ENCODE assay signal across 10 mouse cellular contexts in genomic region chr3:104777342-104777741, GRCm38 (mm10). TPM values are rescaled to one million over a fixed set of nuclear protein-coding genes. Genes with fewer than 3 reads are reported as not detected.
A peak's percentile ranks its signal among the peaks of the same experiment; 100 is the strongest.
DNase-seq lines count a peak whose midpoint lies in the region; ATAC-seq and TF ChIP-seq lines count a peak whose summit lies in the region.
"Had no signal": no experiment of that assay in that cellular context is flagged by ENCODE, and none has a peak within 500 bp of the region (broad histone marks: within the 10 kb centered on the region; RNA-seq: fewer than 3 reads in every experiment).

No protein-coding gene starts in this region.

- no peaks in the 10 kb centered on the region for H3K36me3 ChIP-seq in kidney, adult 2 months (ENCODE audit: control insufficient read depth, insufficient read depth, low read length)
- H3K36me3 ChIP-seq in heart, postnatal 0 days (replicated peaks; ENCODE audit: control insufficient read depth, insufficient read depth, low read length): no peaks in the 10 kb centered on the region
- H3K36me3 ChIP-seq in limb, embryonic 15.5 days: no peaks in the 10 kb centered on the region

- peak overlapping the region; percentile 49; the same call in 1 of the 2 replicates for H3K9ac ChIP-seq in heart, postnatal 0 days (replicated peaks; ENCODE audit: low read depth, low read length)
- peak overlapping the region; percentile 31; the same call in 1 of the 2 replicates for H3K9ac ChIP-seq in limb, embryonic 15.5 days

- TF ChIP-seq CTCF in kidney, adult 2 months (conservative IDR thresholded peaks at IDR 0.05; ENCODE audit: insufficient read depth, insufficient read length, low read depth, low read length): no peak
- peak; percentile 48 for TF ChIP-seq CTCF in heart, postnatal 0 days (IDR thresholded peaks at IDR 0.05; ENCODE audit: low read depth)

- 3% methylated on average over 20 of the region's 20 CpGs for WGBS in kidney, adult 2 months
- WGBS in heart, postnatal 0 days: 3% methylated on average over 20 of the region's 20 CpGs
- WGBS in limb, embryonic 15.5 days: under 1% methylated on average over 20 of the region's 20 CpGs

- H3K9me3 ChIP-seq in heart, postnatal 0 days (replicated peaks; ENCODE audit: control insufficient read depth, low read length): no peaks in the 10 kb centered on the region
- H3K9me3 ChIP-seq in limb, embryonic 15.5 days: no peaks in the 10 kb centered on the region

- peaks cover 14% of the 10 kb centered on the region for H3K4me1 ChIP-seq in kidney, adult 2 months (ENCODE audit: control insufficient read depth, insufficient read depth, low read length)
- H3K4me1 ChIP-seq in heart, postnatal 0 days (ENCODE audit: control insufficient read depth, insufficient read depth): peaks cover 11% of the 10 kb centered on the region
- peaks cover 33% of the 10 kb centered on the region for H3K4me1 ChIP-seq in limb, embryonic 15.5 days

- TF ChIP-seq EP300 in heart, postnatal 0 days (IDR thresholded peaks at IDR 0.05; ENCODE audit: low read depth): no peak

- H3K27ac ChIP-seq in kidney, adult 2 months (ENCODE audit: insufficient read depth, low read depth, low read length): no peak overlapping the region
- H3K27ac ChIP-seq in heart, postnatal 0 days (ENCODE audit: low read depth): no peak overlapping the region
- no peak overlapping the region for H3K27ac ChIP-seq in limb, embryonic 15.5 days

- H3K4me2 ChIP-seq in heart, postnatal 0 days (ENCODE audit: low read depth, low read length): peak overlapping the region; percentile 72
- peak overlapping the region; percentile 72 for H3K4me2 ChIP-seq in limb, embryonic 15.5 days

- no peak for DNase-seq in kidney, adult 2 months
- no peak for DNase-seq in kidney, adult 9 months
- DNase-seq in heart, postnatal 0 days (ENCODE audit: low spot score): peak; percentile 54
- DNase-seq in retina, postnatal 1 day: peak; percentile 71
- DNase-seq in adrenal gland, adult 2 months: no peak
- no peak for DNase-seq in gastrocnemius, postnatal 4 days (ENCODE audit: low spot score in 2 of 2)

- 0 out of 2 replicates have a peak overlapping the region, but pooled peaks have one; percentile 1 for H3K4me3 ChIP-seq in kidney, adult 2 months (ENCODE audit: insufficient read depth, low read depth, low read length)
- H3K4me3 ChIP-seq in heart, postnatal 0 days (ENCODE audit: low read depth, low read length): peak overlapping the region; percentile 47
- peak overlapping the region; percentile 39 for H3K4me3 ChIP-seq in limb, embryonic 15.5 days

- no peaks in the 10 kb centered on the region for H3K27me3 ChIP-seq in kidney, adult 2 months (replicated peaks; ENCODE audit: control insufficient read depth, insufficient read depth, low read length)
- peaks cover 16% of the 10 kb centered on the region for H3K27me3 ChIP-seq in heart, postnatal 0 days (ENCODE audit: control insufficient read depth, insufficient read depth, low read length)
- peaks cover 62% of the 10 kb centered on the region for H3K27me3 ChIP-seq in limb, embryonic 15.5 days
- H3K27me3 ChIP-seq: Patski had no signal

- ATAC-seq in activated CD4-positive, CD25-positive, alpha-beta regulatory T cell, adult 4 months: peak; percentile 36
- no peak for ATAC-seq in heart, postnatal 0 days (ENCODE audit: insufficient read depth, low read depth)
- no peak for ATAC-seq in limb, embryonic 15.5 days (ENCODE audit: insufficient number of reproducible peaks, low FRiP score, low TSS enrichment, low read depth)
- ATAC-seq: Patski had no signal

- no peak for TF ChIP-seq POLR2A in kidney, adult 2 months (IDR thresholded peaks at IDR 0.05; ENCODE audit: low read depth, low read length)

RNA-seq across cellular contexts. Expression of gene Ppm1j, which starts 3.5 kb away (rescaled TPM):
- polyA plus RNA-seq in kidney, adult 2 months (2012; rRNA removed): 3.4 and 4.0 TPM in 2 replicates
- 10 to 100 TPM; 24.1 to 28.0 TPM for polyA plus RNA-seq in activated CD4-positive, CD25-positive, alpha-beta regulatory T cell, adult 4 months (2017; shearing (Covaris generic))
- 49.4 and 84.0 TPM in 2 replicates for total RNA-seq in heart, postnatal 0 days (2014; rRNA removed; ENCODE audit: low replicate concordance)
- polyA plus RNA-seq in heart, postnatal 0 days (2015; fragmentation: Nextera tagmentation; extraction: Ambion mirVana): 59.0 and 67.8 TPM in 2 replicates
- 4.6 and 5.5 TPM in 2 replicates for polyA plus RNA-seq in limb, embryonic 15.5 days (2015; fragmentation: Nextera tagmentation; extraction: Ambion mirVana)
- total RNA-seq in adrenal gland, adult 2 months (2021): 10 to 100 TPM in 1 of 2 experiments, 1 to 10 TPM in 1; 5.0 to 13.1 TPM
- polyA plus RNA-seq in adrenal gland, adult 2 months (2012; rRNA removed): 11.6 and 12.2 TPM in 2 replicates
- total RNA-seq in gastrocnemius, postnatal 4 days (2021): 10 to 100 TPM; 19.0 to 26.8 TPM

RNA-seq across cellular contexts. Expression of gene Fam19a3, which starts 4.3 kb away (rescaled TPM):
- 0.35 and 0.45 TPM in 2 replicates for polyA plus RNA-seq in kidney, adult 2 months (2012; rRNA removed)
- polyA plus RNA-seq in activated CD4-positive, CD25-positive, alpha-beta regulatory T cell, adult 4 months (2017; shearing (Covaris generic)): 1 to 10 TPM in 1 of 2 experiments, under 1 TPM in 1; 0.83 to 1.4 TPM
- 0.77 and 1.1 TPM in 2 replicates for total RNA-seq in heart, postnatal 0 days (2014; rRNA removed; ENCODE audit: low replicate concordance)
- polyA plus RNA-seq in heart, postnatal 0 days (2015; fragmentation: Nextera tagmentation; extraction: Ambion mirVana): 1.1 TPM in 2 replicates
- 0.15 and 0.20 TPM in 2 replicates for polyA plus RNA-seq in limb, embryonic 15.5 days (2015; fragmentation: Nextera tagmentation; extraction: Ambion mirVana)
- total RNA-seq in adrenal gland, adult 2 months (2021): 1 to 10 TPM in 1 of 2 experiments, under 1 TPM in 1; 0.43 to 1.3 TPM
- polyA plus RNA-seq in adrenal gland, adult 2 months (2012; rRNA removed): 0.46 and 2.1 TPM in 2 replicates
- 1 to 10 TPM; 3.2 to 3.5 TPM for total RNA-seq in gastrocnemius, postnatal 4 days (2021)
- total RNA-seq: left cerebral cortex, postnatal 14 days had no signal

RNA-seq across cellular contexts. Expression of gene Rhoc, which starts 10.8 kb away (rescaled TPM):
- 75.7 and 87.2 TPM in 2 replicates for polyA plus RNA-seq in kidney, adult 2 months (2012; rRNA removed)
- polyA plus RNA-seq in activated CD4-positive, CD25-positive, alpha-beta regulatory T cell, adult 4 months (2017; shearing (Covaris generic)): 1 to 10 TPM; 7.3 to 9.9 TPM
- total RNA-seq in heart, postnatal 0 days (2014; rRNA removed; ENCODE audit: low replicate concordance): 165 and 170 TPM in 2 replicates
- polyA plus RNA-seq in heart, postnatal 0 days (2015; fragmentation: Nextera tagmentation; extraction: Ambion mirVana): 165 and 170 TPM in 2 replicates
- polyA plus RNA-seq in limb, embryonic 15.5 days (2015; fragmentation: Nextera tagmentation; extraction: Ambion mirVana): 193 and 202 TPM in 2 replicates
- total RNA-seq in adrenal gland, adult 2 months (2021): 100 to 1,000 TPM; 128 to 132 TPM
- polyA plus RNA-seq in adrenal gland, adult 2 months (2012; rRNA removed): 61.3 and 69.7 TPM in 2 replicates
- 100 to 1,000 TPM; 169 to 187 TPM for total RNA-seq in gastrocnemius, postnatal 4 days (2021)

RNA-seq across cellular contexts. Expression of gene Mov10, which starts 41.0 kb away (rescaled TPM):
- polyA plus RNA-seq in kidney, adult 2 months (2012; rRNA removed): 14.1 and 14.2 TPM in 2 replicates
- polyA plus RNA-seq in activated CD4-positive, CD25-positive, alpha-beta regulatory T cell, adult 4 months (2017; shearing (Covaris generic)): 10 to 100 TPM; 16.2 to 34.8 TPM
- 19.9 and 20.2 TPM in 2 replicates for total RNA-seq in heart, postnatal 0 days (2014; rRNA removed; ENCODE audit: low replicate concordance)
- polyA plus RNA-seq in heart, postnatal 0 days (2015; fragmentation: Nextera tagmentation; extraction: Ambion mirVana): 13.2 and 14.0 TPM in 2 replicates
- 48.7 and 50.7 TPM in 2 replicates for polyA plus RNA-seq in limb, embryonic 15.5 days (2015; fragmentation: Nextera tagmentation; extraction: Ambion mirVana)
- 10 to 100 TPM; 16.7 to 18.9 TPM for total RNA-seq in adrenal gland, adult 2 months (2021)
- 13.2 and 15.3 TPM in 2 replicates for polyA plus RNA-seq in adrenal gland, adult 2 months (2012; rRNA removed)
- total RNA-seq in gastrocnemius, postnatal 4 days (2021): 10 to 100 TPM; 17.0 to 18.9 TPM

Comparison
In these comparisons a context has a peak if more than half of its experiments do, and no peak if none do; other contexts are left out.
1. DNase-seq: peak in heart, postnatal 0 days (single experiment) and retina, postnatal 1 day (single experiment); none in kidney, adult 2 months (single experiment), kidney, adult 9 months (single experiment), adrenal gland, adult 2 months (single experiment) and gastrocnemius, postnatal 4 days (0 of 2).
2. Peak in every context shown above with its lines, with median percentiles within 50 percentile points of each other: H3K4me3 ChIP-seq.